Mouse (Mus musculus) hindbrain, embryonic 15.5 days (tissue): ENCODE data around the gene Hand2. TPM values are rescaled to one million over a fixed set of nuclear protein-coding genes. Genes with fewer than 3 reads are reported as not detected.

Experiments used
- ATAC-seq: fragments of 200-750 bp; cut with Nextera tagmentation; 2 replicates; pipeline ENCODE4 v1.8.0; 2017; ENCODE audit warnings: low read depth, moderate number of reproducible peaks, moderate TSS enrichment; ENCODE audit not compliant: low FRiP score
- H3K27ac ChIP-seq: fragments of 300-500 bp; sonication (generic); replicated peaks from 2 replicates; pipeline ENCODE4 v1.5.1; 2015; ENCODE audit warnings: mild to moderate bottlenecking, inconsistent platforms
- H3K27me3 ChIP-seq: fragments of 300-500 bp; sonication (generic); 2 replicates; pipeline ENCODE4 v1.6.1; 2015; ENCODE audit warnings: control low read depth, inconsistent platforms
- H3K36me3 ChIP-seq: fragments of 300-500 bp; sonication (generic); 2 replicates; pipeline ENCODE4 v1.6.1; 2015; ENCODE audit warnings: control low read depth, inconsistent platforms
- H3K4me1 ChIP-seq: fragments of 300-500 bp; sonication (generic); replicated peaks from 2 replicates; pipeline ENCODE4 v1.6.1; 2015; ENCODE audit warnings: control low read depth, inconsistent platforms
- H3K4me2 ChIP-seq: fragments of 300-500 bp; sonication (generic); 2 replicates; pipeline ENCODE4 v1.6.1; 2015; ENCODE audit warnings: moderate library complexity, mild to moderate bottlenecking, inconsistent platforms
- H3K4me3 ChIP-seq: fragments of 300-500 bp; sonication (generic); 2 replicates; pipeline ENCODE4 v1.5.1; 2015; ENCODE audit warnings: mild to moderate bottlenecking, inconsistent platforms
- H3K9ac ChIP-seq: fragments of 300-500 bp; sonication (generic); 2 replicates; pipeline ENCODE4 v1.6.1; 2015; ENCODE audit warnings: inconsistent platforms
- H3K9me3 ChIP-seq: fragments of 300-500 bp; sonication (generic); 2 replicates; pipeline ENCODE4 v1.6.1; 2016; ENCODE audit warnings: control low read depth, inconsistent platforms
- WGBS: fragments of 180-500 bp; shearing (Covaris S2); methylation state at CpG from one replicate; pipeline ENCODE4 v1.1.7; 2015; 5-methylcytosine and 5-hydroxymethylcytosine counted together
- polyA plus RNA-seq: library from polyadenylated mRNA; unstranded; fragments of >200 nt; fragmentation: Nextera tagmentation; extraction: Ambion mirVana; gene quantifications from 2 replicates; pipeline ENCODE4 v1.2.1, GENCODE M21; 2015

The Hand2 gene
- polyA plus RNA-seq, 1 experiment from 2014 or later: not detected

DNA sequence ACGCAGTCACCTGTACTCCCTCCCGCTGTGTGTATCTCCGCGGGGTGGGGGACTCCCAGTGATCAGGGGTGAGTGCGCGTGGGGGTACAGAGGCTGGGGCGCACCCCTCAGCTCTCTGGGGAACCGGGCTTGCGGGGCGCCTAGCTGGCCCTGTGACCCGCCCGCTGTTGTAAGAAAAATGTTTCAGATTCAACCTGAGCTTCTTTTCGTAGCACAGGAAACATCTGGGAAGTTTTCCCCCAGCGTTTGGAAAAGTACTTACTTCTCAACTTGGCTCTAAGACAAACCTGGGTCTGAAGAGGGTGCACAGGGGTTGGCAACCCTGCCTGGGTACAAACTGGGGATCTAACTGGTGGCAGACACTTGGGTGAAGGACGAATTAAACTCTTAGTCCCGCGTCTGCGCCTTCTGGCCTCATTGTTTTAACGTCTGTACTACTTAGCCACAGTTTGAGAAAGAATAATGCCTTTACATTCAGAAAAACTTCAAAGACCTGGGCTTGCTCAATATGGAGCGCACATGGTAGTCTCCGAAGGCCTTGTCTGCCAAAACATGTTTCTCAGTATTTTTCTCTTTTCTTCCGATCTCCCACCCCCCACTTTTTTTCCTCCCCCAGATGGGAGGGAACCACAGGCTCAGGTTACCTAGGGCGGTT lies 28.2 kb downstream of the Hand2 start:
- no peaks in the 10 kb centered on the region for H3K36me3 ChIP-seq
- 1% methylated on average over 23 of the region's 23 CpGs for WGBS
- no peak for ATAC-seq

DNA sequence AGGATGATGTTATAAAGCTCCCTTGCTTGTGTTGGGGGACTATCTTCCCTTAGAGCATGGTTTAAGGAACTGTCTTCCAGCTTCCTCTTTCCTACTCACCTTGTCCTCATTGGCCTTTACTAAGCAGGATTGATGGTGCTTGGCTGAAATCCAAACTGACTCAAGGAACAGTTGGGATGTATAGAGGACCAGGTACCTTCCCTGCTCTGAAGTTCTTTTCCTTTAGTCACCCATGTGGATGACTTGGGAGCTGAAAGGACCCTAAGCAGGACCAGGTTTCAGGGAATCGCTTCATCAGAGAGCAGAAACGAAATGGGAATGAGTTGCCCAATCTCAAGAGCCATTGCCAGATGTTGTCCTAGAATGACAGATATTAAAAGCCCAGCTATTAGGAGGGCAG lies 31.1 kb downstream of the Hand2 start:
- Histone ChIP-seq H3K9ac (no peak overlapping the region), H3K4me3 (no peak overlapping the region), H3K9me3 (no peaks in the 10 kb centered on the region), H3K36me3 (no peaks in the 10 kb centered on the region), H3K27me3 (peaks cover 76% of the 10 kb centered on the region), H3K4me1 (peaks cover 9% of the 10 kb centered on the region), H3K4me2 (no peak overlapping the region), H3K27ac (no peak overlapping the region)
- ATAC-seq: no peak
- WGBS: 35% methylated on average over 2 of the region's 2 CpGs

More for the DNA sequence above, 28.2 kb downstream of the Hand2 start:
- H3K9ac ChIP-seq: no peak overlapping the region
- no peak overlapping the region for H3K4me2 ChIP-seq
- no peak overlapping the region for H3K27ac ChIP-seq
- no peaks in the 10 kb centered on the region for H3K9me3 ChIP-seq
- no peak overlapping the region for H3K4me3 ChIP-seq
- peaks cover 94% of the 10 kb centered on the region for H3K27me3 ChIP-seq
- H3K4me1 ChIP-seq: peaks cover 9% of the 10 kb centered on the region

GRCm38 (mm10) chr8:57353346-57354305 lies 32.8 kb downstream of the Hand2 start:
- H3K27ac ChIP-seq: no peak overlapping the region
- peak overlapping the region; percentile 90 for H3K4me2 ChIP-seq
- H3K4me1 ChIP-seq: peaks cover 9% of the 10 kb centered on the region
- peak; percentile 97 for ATAC-seq
- 1% methylated on average over 37 of the region's 37 CpGs for WGBS
- no peaks in the 10 kb centered on the region for H3K9me3 ChIP-seq
- peak overlapping the region; percentile 44 for H3K4me3 ChIP-seq
- H3K36me3 ChIP-seq: no peaks in the 10 kb centered on the region
- H3K9ac ChIP-seq: peak overlapping the region; percentile 32
- H3K27me3 ChIP-seq: peaks cover 59% of the 10 kb centered on the region

DNA sequence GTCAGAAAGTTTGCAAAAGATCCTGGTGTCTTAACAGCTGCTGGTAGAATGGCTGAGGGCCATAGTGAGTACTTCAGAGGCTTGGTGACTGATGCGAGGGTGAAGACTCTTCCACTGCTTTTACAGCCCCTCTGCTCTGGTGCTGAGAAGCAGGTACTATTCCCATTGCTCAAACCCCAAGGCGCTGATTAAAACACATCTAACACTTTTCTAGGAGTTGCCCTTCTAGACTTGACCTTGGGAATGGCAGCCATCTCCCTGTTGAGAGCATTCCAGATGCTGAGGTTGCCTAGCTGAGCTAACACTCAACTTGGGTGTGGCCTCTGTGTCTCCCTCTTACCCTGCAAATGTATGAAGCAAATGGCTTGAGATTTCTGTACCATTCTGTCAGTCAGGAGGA lies 34.1 kb downstream of the Hand2 start:
- Histone ChIP-seq H3K4me1 (peaks cover 9% of the 10 kb centered on the region), H3K27me3 (peaks cover 46% of the 10 kb centered on the region), H3K4me2 (no peak overlapping the region), H3K9me3 (no peaks in the 10 kb centered on the region), H3K4me3 (no peak overlapping the region), H3K9ac (no peak overlapping the region), H3K36me3 (no peaks in the 10 kb centered on the region), H3K27ac (no peak overlapping the region)
- no peak for ATAC-seq
- WGBS: 77% methylated on average over 2 of the region's 2 CpGs

DNA sequence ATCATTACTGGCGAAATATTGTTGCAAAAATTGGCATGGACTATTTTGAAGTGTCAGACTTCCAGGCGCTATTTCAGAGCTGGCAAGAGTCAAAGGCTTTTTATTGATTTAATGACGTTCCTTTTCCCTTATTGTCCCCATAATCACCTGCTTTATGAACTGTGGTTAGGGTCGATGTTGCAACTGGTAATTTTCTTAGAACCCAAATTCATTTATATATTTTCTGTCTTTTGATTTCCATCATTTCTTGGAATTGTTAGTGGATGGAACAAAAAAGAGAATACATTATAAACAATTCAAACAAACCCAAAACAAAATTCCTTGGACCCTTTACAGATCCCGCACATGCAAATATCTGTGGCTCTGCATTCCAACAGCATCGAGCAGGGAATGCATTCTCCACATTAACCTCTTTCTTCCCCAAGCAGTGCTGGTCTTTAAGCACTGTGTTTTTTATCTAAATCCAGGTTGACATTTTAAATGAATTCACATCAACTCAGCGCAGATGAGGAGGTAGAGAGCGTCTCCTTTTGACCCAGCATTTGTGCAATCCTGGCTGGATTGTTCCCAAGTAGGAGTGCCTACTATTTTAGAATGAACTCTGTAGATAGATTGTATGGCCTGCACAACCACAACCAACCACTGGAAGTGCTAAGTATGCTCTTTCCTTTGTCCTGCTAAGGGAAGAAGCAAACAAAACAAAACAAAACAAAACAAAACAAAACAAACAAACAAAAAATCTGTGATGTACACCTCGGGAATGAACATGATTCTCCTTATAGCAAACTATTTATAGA lies 35.9 kb downstream of the Hand2 start:
- 74% methylated on average over 9 of the region's 9 CpGs for WGBS
- Histone ChIP-seq H3K36me3 (no peaks in the 10 kb centered on the region), H3K27ac (no peak overlapping the region), H3K27me3 (peaks cover 30% of the 10 kb centered on the region), H3K4me2 (no peak overlapping the region), H3K4me1 (peaks cover 9% of the 10 kb centered on the region), H3K9me3 (no peaks in the 10 kb centered on the region), H3K9ac (no peak overlapping the region), H3K4me3 (no peak overlapping the region)
- ATAC-seq: no peak

GRCm38 (mm10) chr8:57360493-57360892 lies 39.7 kb downstream of the Hand2 start:
- no peak for ATAC-seq
- no peak overlapping the region for H3K4me2 ChIP-seq
- peaks cover 2% of the 10 kb centered on the region; the same call in 1 of the 2 replicates for H3K27me3 ChIP-seq
- no peak overlapping the region for H3K9ac ChIP-seq
- no peaks in the 10 kb centered on the region for H3K9me3 ChIP-seq
- 59% methylated on average over 2 of the region's 2 CpGs for WGBS
- H3K4me3 ChIP-seq: no peak overlapping the region
- no peak overlapping the region for H3K27ac ChIP-seq
- H3K36me3 ChIP-seq: no peaks in the 10 kb centered on the region
- no peaks in the 10 kb centered on the region for H3K4me1 ChIP-seq

GRCm38 (mm10) chr8:57361003-57361805 lies 40.4 kb downstream of the Hand2 start:
- Histone ChIP-seq H3K9me3 (no peaks in the 10 kb centered on the region), H3K9ac (no peak overlapping the region), H3K4me3 (no peak overlapping the region), H3K4me1 (no peaks in the 10 kb centered on the region), H3K4me2 (no peak overlapping the region), H3K27me3 (no peaks in the 10 kb centered on the region), H3K27ac (no peak overlapping the region), H3K36me3 (no peaks in the 10 kb centered on the region)
- ATAC-seq: no peak
- whole genome bisulfite sequencing: 74% methylated on average over 8 of the region's 8 CpGs

DNA sequence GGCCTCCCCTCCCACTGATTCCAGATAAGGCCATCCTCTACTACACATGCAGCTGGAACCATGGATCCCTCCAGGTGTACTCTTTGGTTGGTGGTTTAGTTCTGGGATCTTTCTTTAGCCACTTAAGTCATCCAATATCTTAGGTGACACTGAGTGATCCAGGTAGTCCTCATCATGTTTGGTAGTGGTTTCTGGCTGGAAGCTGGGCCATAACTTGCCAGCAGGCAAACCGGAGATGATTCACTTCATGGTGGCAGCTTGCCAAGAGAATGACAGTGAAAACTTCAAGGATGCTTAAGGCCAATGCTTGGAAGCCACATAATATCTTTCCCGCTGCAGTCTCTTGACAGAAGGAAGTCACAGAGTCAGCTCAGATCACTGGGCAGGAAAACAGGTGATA lies 42.1 kb downstream of the Hand2 start:
- no peaks in the 10 kb centered on the region for H3K36me3 ChIP-seq
- H3K9ac ChIP-seq: no peak overlapping the region
- no peaks in the 10 kb centered on the region for H3K4me1 ChIP-seq
- 65% methylated on average over 2 of the region's 2 CpGs for WGBS
- no peak overlapping the region for H3K27ac ChIP-seq
- no peak overlapping the region for H3K4me2 ChIP-seq
- H3K4me3 ChIP-seq: no peak overlapping the region
- ATAC-seq: no peak
- no peaks in the 10 kb centered on the region for H3K9me3 ChIP-seq
- no peaks in the 10 kb centered on the region for H3K27me3 ChIP-seq

DNA sequence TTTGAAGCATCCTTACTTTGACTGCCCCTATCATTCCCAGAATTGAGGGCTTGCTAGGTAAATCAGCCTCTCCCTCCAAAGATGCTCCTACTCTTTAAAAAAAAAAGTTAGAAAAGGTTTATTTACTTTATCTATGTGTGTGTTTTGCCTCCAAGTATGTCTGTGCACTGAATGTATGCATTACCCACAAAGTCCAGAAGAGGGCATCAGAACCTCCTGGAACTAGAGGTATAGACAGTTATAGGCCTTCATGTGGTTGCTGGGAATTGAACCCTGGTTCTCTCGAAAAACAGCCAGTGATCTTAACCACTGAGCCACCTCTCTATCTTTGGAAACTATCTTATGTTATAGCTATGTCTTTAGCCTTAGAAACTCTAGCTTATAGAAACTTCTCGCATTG lies 53.3 kb downstream of the Hand2 start:
- 86% methylated on average over 2 of the region's 2 CpGs for WGBS

More for the DNA sequence above, 53.3 kb downstream of the Hand2 start:
- ATAC-seq: no peak
- Histone ChIP-seq H3K36me3 (no peaks in the 10 kb centered on the region), H3K9ac (no peak overlapping the region), H3K9me3 (no peaks in the 10 kb centered on the region), H3K27ac (no peak overlapping the region), H3K27me3 (no peaks in the 10 kb centered on the region), H3K4me2 (no peak overlapping the region), H3K4me1 (no peaks in the 10 kb centered on the region), H3K4me3 (no peak overlapping the region)
